Mouse (Mus musculus) left cerebral cortex, postnatal 25 days (tissue): Measurements from ENCODE around the gene Crisp2. TPM values are rescaled to one million over a fixed set of nuclear protein-coding genes. Genes with fewer than 3 reads are reported as not detected.
"Not testable (repeated sequence)": the region's sequence is repeated elsewhere in the genome, so short reads cannot be mapped to it uniquely, and the experiment has no call there.

Source experiments
- DNase-seq, 2 experiments: peaks; one replicate each; pipeline ENCODE4 v3.0.0; 2022; ENCODE audit warnings: low spot score in 2 of 2, mixed read lengths in 1 of 2
- intact Hi-C: fragments of 180-260 bp; cut with DNase I; formaldehyde crosslinking; loops from one replicate; pipeline ENCODE4 v1.15.1; 2025
- total RNA-seq, 2 experiments: library from RNA; stranded (reverse); gene quantifications; 2 replicates each; pipeline ENCODE4 v1.2.3; 2021

The Crisp2 gene
- total RNA-seq, 2 experiments from 2014 or later = not detected

- intact Hi-C loops = no loop called here
- DNase-seq = no peak
These were observed 80.0 kb downstream of the Crisp2 start, which contains the start of gene Esp1 for GRCm38 (mm10) chr17:40726820-40727219. TSS of gene Esp1 (plus strand) at chr17:40727120.

GRCm38 (mm10) chr17:40717055-40717454 lies 89.7 kb downstream of the Crisp2 start:
- intact Hi-C loops, DNase-seq: not testable (repeated sequence)

GRCm38 (mm10) chr17:40716273-40716672 lies 90.5 kb downstream of the Crisp2 start:
- no peak for DNase-seq
- intact Hi-C loops = no loop called here

Other genes with a start within 250 kb of the Crisp2 start
- gene Esp6, start 245.5 kb downstream of the Crisp2 start, total RNA-seq = not detected
- gene Esp4, start 208.4 kb downstream of the Crisp2 start, total RNA-seq = not detected
- not detected for gene Esp3, start 174.9 kb downstream of the Crisp2 start, total RNA-seq
- not detected for gene Esp1, start 79.9 kb downstream of the Crisp2 start, total RNA-seq
- not detected for gene Rhag, start 4.1 kb upstream of the Crisp2 start, total RNA-seq
- not detected for gene 9130008F23Rik, start 73.6 kb upstream of the Crisp2 start, total RNA-seq
- not detected for gene Glyatl3, start 107.3 kb upstream of the Crisp2 start, total RNA-seq
- 10 to 100 TPM; 40.3 to 41.9 TPM for gene Mut, start 127.7 kb upstream of the Crisp2 start, total RNA-seq
- 1 to 10 TPM; 5.2 to 5.6 TPM for gene Cenpq, start 128.0 kb upstream of the Crisp2 start, total RNA-seq